Mouse (Mus musculus) hindbrain, embryonic 11.5 days (tissue): ENCODE data around the gene Itsn1. TPM values are rescaled to one million over a fixed set of nuclear protein-coding genes. Genes with fewer than 3 reads are reported as not detected.

Source experiments
- ATAC-seq: fragments of 200-750 bp; cut with Nextera tagmentation; 2 replicates; pipeline ENCODE4 v1.8.0; 2017; ENCODE audit warnings: mild to moderate bottlenecking, moderate TSS enrichment, moderate library complexity; ENCODE audit not compliant: low FRiP score
- DNase-seq: peaks from one replicate; pipeline ENCODE4 v3.0.0-alpha.2; 2015; ENCODE audit warnings: low spot score
- H3K27ac ChIP-seq: fragments of 300-500 bp; sonication (generic); 2 replicates; pipeline ENCODE4 v1.5.1; 2014; ENCODE audit warnings: mild to moderate bottlenecking, low read depth, low read length
- H3K27me3 ChIP-seq: fragments of 300-500 bp; sonication (generic); 2 replicates; pipeline ENCODE4 v1.6.1; 2014; ENCODE audit warnings: mild to moderate bottlenecking, low read length, moderate library complexity, mixed read lengths; ENCODE audit not compliant: control insufficient read depth, insufficient read depth
- H3K36me3 ChIP-seq: fragments of 300-500 bp; sonication (generic); 2 replicates; pipeline ENCODE4 v1.6.1; 2014; ENCODE audit warnings: mild to moderate bottlenecking, low read length, moderate library complexity, mixed read lengths; ENCODE audit not compliant: control insufficient read depth, insufficient read depth
- H3K4me1 ChIP-seq: fragments of 300-500 bp; sonication (generic); replicated peaks from 2 replicates; pipeline ENCODE4 v1.6.1; 2014; ENCODE audit warnings: low read length, mixed read lengths; ENCODE audit not compliant: control insufficient read depth, insufficient read depth
- H3K4me2 ChIP-seq: fragments of 300-500 bp; sonication (generic); replicated peaks from 2 replicates; pipeline ENCODE4 v1.6.1; 2014; ENCODE audit warnings: mild to moderate bottlenecking, low read depth, low read length
- H3K4me3 ChIP-seq: fragments of 300-500 bp; sonication (generic); 2 replicates; pipeline ENCODE4 v1.5.1; 2014; ENCODE audit warnings: low read depth, low read length
- H3K9ac ChIP-seq: fragments of 300-500 bp; sonication (generic); 2 replicates; pipeline ENCODE4 v1.6.1; 2014; ENCODE audit warnings: low read depth, low read length
- H3K9me3 ChIP-seq: fragments of 300-500 bp; sonication (generic); 2 replicates; pipeline ENCODE4 v1.6.1; 2016; ENCODE audit warnings: low read length; ENCODE audit not compliant: control insufficient read depth
- WGBS: fragments of 180-500 bp; shearing (Covaris S2); extraction: QIAGEN DNeasy Blood & Tissue Kit; methylation state at CpG from one replicate; pipeline ENCODE4 v1.1.7; 2014; 5-methylcytosine and 5-hydroxymethylcytosine counted together
- polyA plus RNA-seq: library from polyadenylated mRNA; unstranded; fragments of >200 nt; fragmentation: Nextera tagmentation; extraction: Ambion mirVana; gene quantifications from 2 replicates; pipeline ENCODE4 v1.2.1, GENCODE M21; 2014

Itsn1 gene
- polyA plus RNA-seq, 1 experiment from 2014 or later: 61.1 TPM

DNA sequence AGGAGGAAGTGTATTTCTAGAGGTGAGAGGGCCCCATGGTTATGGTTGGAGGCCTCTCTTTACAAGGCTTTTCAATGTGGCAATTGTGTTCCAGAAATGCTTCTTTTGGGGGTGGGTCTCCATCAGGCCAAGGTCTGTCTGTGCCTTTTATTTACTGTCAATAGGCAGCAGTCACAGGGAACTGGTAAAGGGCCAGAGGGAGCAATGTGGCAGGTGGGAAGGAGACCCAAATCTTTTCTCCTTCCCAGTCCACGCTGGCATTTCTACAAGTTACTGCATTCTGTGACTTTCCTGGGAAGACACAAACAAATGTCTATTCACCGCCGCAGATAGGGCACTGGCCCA is 234.4 kb downstream of the Itsn1 start:
- 69% methylated on average over 3 of the region's 3 CpGs for WGBS

DNA sequence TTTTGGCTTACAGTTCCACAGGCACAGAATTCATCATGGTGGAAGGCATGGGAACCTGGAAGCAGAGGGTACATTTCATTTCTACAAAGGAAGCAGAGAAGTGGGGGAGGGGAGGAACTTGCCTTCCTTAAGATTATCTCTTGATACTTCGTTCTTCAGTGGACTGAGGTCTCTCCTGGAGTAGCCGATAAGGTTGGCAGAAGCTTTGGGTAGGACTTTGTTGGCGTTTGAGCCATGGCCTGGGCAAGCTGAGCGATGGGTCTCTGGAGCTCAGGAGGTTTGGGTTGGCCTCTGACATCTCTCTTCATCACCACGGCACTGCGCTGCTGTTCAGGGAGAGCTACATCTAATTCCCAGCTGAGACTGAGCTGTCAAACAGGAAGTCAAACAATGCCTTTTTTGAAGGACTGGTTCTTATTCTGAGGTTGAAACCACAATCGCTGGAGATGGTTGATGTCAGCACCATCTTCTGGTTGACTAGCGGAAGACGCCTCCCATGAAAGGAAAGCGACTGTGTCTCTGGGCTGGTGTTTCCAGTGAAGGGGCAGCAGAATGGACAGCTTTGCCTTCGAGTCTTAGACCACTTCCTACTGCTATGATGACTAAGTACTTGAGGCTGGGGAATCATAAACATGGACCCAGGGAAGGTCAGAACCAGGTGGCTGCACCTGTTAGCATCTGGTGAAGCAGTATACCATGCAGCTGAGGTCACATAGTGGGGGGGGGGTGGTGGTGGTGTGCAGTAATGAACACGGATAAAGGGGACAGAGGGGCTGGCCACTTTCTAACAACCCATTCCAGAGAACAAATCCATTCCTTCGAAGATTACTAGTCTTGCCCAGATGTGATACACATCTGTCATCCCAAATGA is 235.5 kb downstream of the Itsn1 start:
- H3K27me3 ChIP-seq: no peaks in the 10 kb centered on the region
- H3K4me1 ChIP-seq: peaks cover 2% of the 10 kb centered on the region
- no peak overlapping the region for H3K9ac ChIP-seq
- no peak for DNase-seq
- no peak overlapping the region for H3K4me2 ChIP-seq
- 84% methylated on average over 13 of the region's 13 CpGs for WGBS
- no peaks in the 10 kb centered on the region for H3K36me3 ChIP-seq
- H3K27ac ChIP-seq: peak overlapping the region; percentile 65; the same call in 1 of the 2 replicates
- no peaks in the 10 kb centered on the region for H3K9me3 ChIP-seq
- H3K4me3 ChIP-seq: no peak overlapping the region
- no peak for ATAC-seq

More for the DNA sequence above, 234.4 kb downstream of the Itsn1 start:
- Histone ChIP-seq H3K27ac (peak overlapping the region; percentile 65), H3K4me2 (0 out of 2 replicates have a peak overlapping the region, but pooled peaks have one; percentile 20), H3K36me3 (no peaks in the 10 kb centered on the region), H3K27me3 (no peaks in the 10 kb centered on the region), H3K9ac (no peak overlapping the region), H3K4me1 (peaks cover 2% of the 10 kb centered on the region), H3K4me3 (no peak overlapping the region), H3K9me3 (no peaks in the 10 kb centered on the region)
- ATAC-seq (no peak), DNase-seq (no peak)

DNA sequence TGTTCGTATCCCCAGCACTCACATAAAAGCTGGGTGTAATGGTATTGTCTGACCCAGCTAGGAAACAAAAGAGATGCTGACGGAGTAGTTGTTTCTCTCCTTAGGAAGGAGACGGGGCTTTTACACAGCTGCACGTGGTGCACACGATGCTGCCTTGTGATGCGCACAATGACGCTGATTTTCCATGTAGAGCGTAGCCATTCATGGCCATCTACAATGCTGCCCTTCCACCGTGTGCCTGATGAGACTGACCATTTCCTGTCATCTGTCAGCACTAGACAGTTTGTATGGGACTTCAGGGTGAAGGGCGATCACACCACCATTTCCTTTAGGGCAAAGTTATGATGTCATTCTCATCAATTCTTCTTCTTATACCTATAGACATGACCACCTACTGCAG is 239.6 kb downstream of the Itsn1 start:
- Histone ChIP-seq H3K9ac (no peak overlapping the region), H3K4me2 (no peak overlapping the region), H3K27me3 (no peaks in the 10 kb centered on the region), H3K4me3 (no peak overlapping the region), H3K27ac (no peak overlapping the region), H3K4me1 (0 out of 2 replicates have a peak, but pooled peaks cover 1% of the 10 kb centered on the region), H3K9me3 (no peaks in the 10 kb centered on the region), H3K36me3 (no peaks in the 10 kb centered on the region)
- 72% methylated on average over 10 of the region's 10 CpGs for WGBS
- ATAC-seq (no peak), DNase-seq (no peak)

DNA sequence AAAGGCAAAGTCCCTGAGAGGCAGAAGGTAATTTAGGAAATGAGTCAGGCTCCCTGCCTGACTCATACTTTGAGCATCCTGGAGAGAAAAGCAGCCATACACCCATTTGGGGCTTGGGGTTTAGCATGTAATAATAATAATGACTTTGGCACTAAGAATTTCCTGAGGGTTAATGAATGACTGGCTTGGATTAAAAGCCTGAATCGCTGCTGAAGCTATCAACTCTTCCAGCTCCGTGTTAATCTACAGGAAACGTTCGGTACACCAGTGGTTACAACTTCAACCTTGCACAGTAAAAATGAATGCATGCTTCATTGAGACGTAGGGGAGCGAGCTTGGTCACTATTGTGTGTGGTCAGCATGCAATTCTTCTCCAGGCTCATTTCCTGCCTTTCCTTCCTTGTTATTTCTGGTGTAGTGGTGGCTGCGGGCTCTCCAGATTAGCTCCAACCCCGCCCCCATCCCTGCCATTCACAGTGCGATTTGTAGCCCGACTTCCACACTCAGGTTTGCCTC is 240.5 kb downstream of the Itsn1 start:
- no peak overlapping the region for H3K27ac ChIP-seq
- ATAC-seq: no peak

More for the DNA sequence above, 240.5 kb downstream of the Itsn1 start:
- no peak overlapping the region for H3K4me3 ChIP-seq
- 65% methylated on average over 10 of the region's 10 CpGs for WGBS
- no peaks in the 10 kb centered on the region for H3K4me1 ChIP-seq
- H3K36me3 ChIP-seq: no peaks in the 10 kb centered on the region
- DNase-seq: no peak
- H3K27me3 ChIP-seq: no peaks in the 10 kb centered on the region
- no peak overlapping the region for H3K4me2 ChIP-seq
- no peaks in the 10 kb centered on the region for H3K9me3 ChIP-seq
- H3K9ac ChIP-seq: no peak overlapping the region

Other genes starting within 250 kb of the Itsn1 start
- gene Ifnar1, start 244.0 kb upstream of the Itsn1 start, polyA plus RNA-seq: 51.6 and 52.9 TPM in 2 replicates
- 35.1 and 36.8 TPM in 2 replicates for gene Ifngr2, start 182.2 kb upstream of the Itsn1 start, polyA plus RNA-seq
- 54.7 and 55.9 TPM in 2 replicates for gene Tmem50b, start 131.5 kb upstream of the Itsn1 start, polyA plus RNA-seq
- gene Dnajc28, start 110.3 kb upstream of the Itsn1 start, polyA plus RNA-seq: 5.6 and 6.1 TPM in 2 replicates
- gene Gart, start 82.3 kb upstream of the Itsn1 start, polyA plus RNA-seq: 82.5 and 94.2 TPM in 2 replicates
- 141 and 180 TPM in 2 replicates for gene Son, start 81.8 kb upstream of the Itsn1 start, polyA plus RNA-seq
- 33.4 and 38.5 TPM in 2 replicates for gene Donson, start 40.5 kb upstream of the Itsn1 start, polyA plus RNA-seq
- 75.6 and 93.4 TPM in 2 replicates for gene Cryzl1, start 306 bp upstream of the Itsn1 start, polyA plus RNA-seq